Mouse (Mus musculus) stomach, embryonic 14.5 days (tissue): Measurements from ENCODE around the gene Tsg101. TPM values are rescaled to one million over a fixed set of nuclear protein-coding genes. Genes with fewer than 3 reads are reported as not detected.

ENCODE experiments used
- ATAC-seq: fragments of 200-750 bp; cut with Nextera tagmentation; 2 replicates; pipeline ENCODE4 v1.8.0; 2017; ENCODE audit warnings: low read depth, moderate TSS enrichment; ENCODE audit not compliant: insufficient number of reproducible peaks, insufficient read depth, low FRiP score
- H3K27ac ChIP-seq: fragments of 300-500 bp; sonication (generic); 2 replicates; pipeline ENCODE4 v1.5.1; 2014; ENCODE audit warnings: mild to moderate bottlenecking, low read length, moderate library complexity, mixed read lengths
- H3K27me3 ChIP-seq: fragments of 300-500 bp; sonication (generic); 2 replicates; pipeline ENCODE4 v1.6.1; 2014; ENCODE audit warnings: low read length, control low read depth, mixed read lengths; ENCODE audit not compliant: control insufficient read depth, insufficient read depth
- H3K36me3 ChIP-seq: fragments of 300-500 bp; sonication (generic); 2 replicates; pipeline ENCODE4 v1.6.1; 2014; ENCODE audit warnings: mild to moderate bottlenecking, control low read depth, low read length, moderate library complexity, mixed read lengths; ENCODE audit not compliant: control insufficient read depth, insufficient read depth
- H3K4me1 ChIP-seq: fragments of 300-500 bp; sonication (generic); 2 replicates; pipeline ENCODE4 v1.6.1; 2014; ENCODE audit warnings: low read length, control low read depth, mixed read lengths; ENCODE audit not compliant: control insufficient read depth, insufficient read depth
- H3K4me2 ChIP-seq: fragments of 300-500 bp; sonication (generic); replicated peaks from 2 replicates; pipeline ENCODE4 v1.6.1; 2014; ENCODE audit warnings: low read depth, low read length, control low read depth
- H3K4me3 ChIP-seq: fragments of 300-500 bp; sonication (generic); 2 replicates; pipeline ENCODE4 v1.5.1; 2014; ENCODE audit warnings: low read depth, low read length, control low read depth
- H3K9ac ChIP-seq: fragments of 300-500 bp; sonication (generic); replicated peaks from 2 replicates; pipeline ENCODE4 v1.6.1; 2014; ENCODE audit warnings: low read depth, mild to moderate bottlenecking, control low read depth, low read length, moderate library complexity, mixed read lengths
- H3K9me3 ChIP-seq: fragments of 300-500 bp; sonication (generic); 2 replicates; pipeline ENCODE4 v1.6.1; 2016; ENCODE audit warnings: low read depth, low read length, control low read depth; ENCODE audit not compliant: control insufficient read depth
- WGBS: fragments of 180-500 bp; shearing (Covaris S2); extraction: QIAGEN DNeasy Blood & Tissue Kit; methylation state at CpG from one replicate; pipeline ENCODE4 v1.1.7; 2014; 5-methylcytosine and 5-hydroxymethylcytosine counted together
- polyA plus RNA-seq: library from polyadenylated mRNA; unstranded; fragments of >200 nt; fragmentation: Nextera tagmentation; extraction: Ambion mirVana; gene quantifications from 2 replicates; pipeline ENCODE4 v1.2.1, GENCODE M21; 2014

The Tsg101 gene
- polyA plus RNA-seq, 1 experiment from 2014 or later: 179 TPM

- no peak for ATAC-seq
- H3K9ac ChIP-seq: no peak overlapping the region
- H3K4me1 ChIP-seq: no peaks in the 10 kb centered on the region
- 81% methylated on average over 8 of the region's 8 CpGs for WGBS
- no peaks in the 10 kb centered on the region for H3K9me3 ChIP-seq
- H3K27ac ChIP-seq: no peak overlapping the region
- peaks cover 31% of the 10 kb centered on the region for H3K36me3 ChIP-seq
- no peak overlapping the region for H3K4me3 ChIP-seq
- H3K4me2 ChIP-seq: no peak overlapping the region
- H3K27me3 ChIP-seq: no peaks in the 10 kb centered on the region
Observed at GRCm38 (mm10) chr7:46934788-46935187, 15.0 kb upstream of the Tsg101 start.

- Histone ChIP-seq H3K4me3 (no peak overlapping the region), H3K9ac (no peak overlapping the region), H3K9me3 (no peaks in the 10 kb centered on the region), H3K4me1 (no peaks in the 10 kb centered on the region), H3K36me3 (peaks cover 24% of the 10 kb centered on the region), H3K4me2 (no peak overlapping the region), H3K27ac (no peak overlapping the region), H3K27me3 (no peaks in the 10 kb centered on the region)
- ATAC-seq: no peak
- WGBS: 96% methylated on average over 3 of the region's 3 CpGs
Observed at GRCm38 (mm10) chr7:46931370-46931769, 11.6 kb upstream of the Tsg101 start.

GRCm38 (mm10) chr7:46928291-46928690 is 8.5 kb upstream of the Tsg101 start:
- peaks cover 15% of the 10 kb centered on the region for H3K36me3 ChIP-seq
- no peak overlapping the region for H3K27ac ChIP-seq
- no peaks in the 10 kb centered on the region for H3K27me3 ChIP-seq
- H3K9me3 ChIP-seq: no peaks in the 10 kb centered on the region
- H3K9ac ChIP-seq: no peak overlapping the region
- no peaks in the 10 kb centered on the region for H3K4me1 ChIP-seq
- 96% methylated on average over 5 of the region's 5 CpGs for WGBS
- no peak for ATAC-seq
- H3K4me2 ChIP-seq: no peak overlapping the region
- no peak overlapping the region for H3K4me3 ChIP-seq

- Histone ChIP-seq H3K27me3 (no peaks in the 10 kb centered on the region), H3K27ac (no peak overlapping the region), H3K9ac (no peak overlapping the region), H3K9me3 (no peaks in the 10 kb centered on the region), H3K4me3 (no peak overlapping the region), H3K36me3 (no peaks in the 10 kb centered on the region), H3K4me1 (peaks cover 12% of the 10 kb centered on the region), H3K4me2 (no peak overlapping the region)
- WGBS: 74% methylated on average over 4 of the region's 4 CpGs
- ATAC-seq: no peak
Observed at GRCm38 (mm10) chr7:46922075-46922474, 2.3 kb upstream of the Tsg101 start.

GRCm38 (mm10) chr7:46918678-46919371 is 944 bp downstream of the Tsg101 start:
- Histone ChIP-seq H3K4me1 (peaks cover 12% of the 10 kb centered on the region), H3K4me2 (peak overlapping the region; percentile 58), H3K27me3 (no peaks in the 10 kb centered on the region), H3K9me3 (no peaks in the 10 kb centered on the region), H3K27ac (peak overlapping the region; percentile 83), H3K4me3 (peak overlapping the region; percentile 57), H3K36me3 (no peaks in the 10 kb centered on the region), H3K9ac (peak overlapping the region; percentile 79)
- ATAC-seq: no peak
- 13% methylated on average over 13 of the region's 13 CpGs for WGBS

GRCm38 (mm10) chr7:46916376-46916775 is 3.4 kb downstream of the Tsg101 start:
- Histone ChIP-seq H3K4me2 (no peak overlapping the region), H3K9ac (no peak overlapping the region), H3K4me3 (no peak overlapping the region), H3K27ac (no peak overlapping the region), H3K9me3 (no peaks in the 10 kb centered on the region), H3K4me1 (peaks cover 12% of the 10 kb centered on the region), H3K27me3 (no peaks in the 10 kb centered on the region), H3K36me3 (peaks cover 12% of the 10 kb centered on the region)
- ATAC-seq: no peak
- WGBS: 90% methylated on average over 3 of the region's 3 CpGs

GRCm38 (mm10) chr7:46911250-46911649 is 8.5 kb downstream of the Tsg101 start:
- H3K4me3 ChIP-seq: no peak overlapping the region
- H3K27me3 ChIP-seq: no peaks in the 10 kb centered on the region
- WGBS: 94% methylated on average over 3 of the region's 3 CpGs
- H3K9me3 ChIP-seq: no peaks in the 10 kb centered on the region
- no peak overlapping the region for H3K27ac ChIP-seq
- no peak for ATAC-seq
- peaks cover 56% of the 10 kb centered on the region for H3K36me3 ChIP-seq
- no peaks in the 10 kb centered on the region for H3K4me1 ChIP-seq
- H3K4me2 ChIP-seq: no peak overlapping the region
- H3K9ac ChIP-seq: no peak overlapping the region

- H3K4me2 ChIP-seq: no peak overlapping the region
- H3K4me1 ChIP-seq: no peaks in the 10 kb centered on the region
- H3K36me3 ChIP-seq: peaks cover 71% of the 10 kb centered on the region
- no peak overlapping the region for H3K4me3 ChIP-seq
- no peak overlapping the region for H3K27ac ChIP-seq
- 84% methylated on average over 3 of the region's 3 CpGs for WGBS
- H3K9ac ChIP-seq: no peak overlapping the region
- no peak for ATAC-seq
- no peaks in the 10 kb centered on the region for H3K9me3 ChIP-seq
- no peaks in the 10 kb centered on the region for H3K27me3 ChIP-seq
Observed at GRCm38 (mm10) chr7:46899343-46899742, 20.4 kb downstream of the Tsg101 start.

- Histone ChIP-seq H3K4me2 (no peak overlapping the region), H3K36me3 (peaks cover 67% of the 10 kb centered on the region), H3K27ac (no peak overlapping the region), H3K4me3 (no peak overlapping the region), H3K9me3 (no peaks in the 10 kb centered on the region), H3K27me3 (no peaks in the 10 kb centered on the region), H3K9ac (no peak overlapping the region), H3K4me1 (no peaks in the 10 kb centered on the region)
- 92% methylated on average over 3 of the region's 3 CpGs for WGBS
- ATAC-seq: no peak
Observed at GRCm38 (mm10) chr7:46895511-46895910, 24.3 kb downstream of the Tsg101 start.
